Mouse (Mus musculus) heart, embryonic 13.5 days (tissue): ENCODE results near the gene Fam155a. TPM values are rescaled to one million over a fixed set of nuclear protein-coding genes. Genes with fewer than 3 reads are reported as not detected.

Source experiments
- ATAC-seq: fragments of 200-750 bp; cut with Nextera tagmentation; 2 replicates; pipeline ENCODE4 v1.8.0; 2017; ENCODE audit warnings: moderate TSS enrichment; ENCODE audit not compliant: insufficient number of reproducible peaks, low FRiP score, low TSS enrichment; ENCODE audit errors: extremely low read depth
- H3K27ac ChIP-seq: fragments of 300-500 bp; sonication (generic); replicated peaks from 2 replicates; pipeline ENCODE4 v1.5.1; 2015; ENCODE audit warnings: moderate library complexity, mild to moderate bottlenecking, inconsistent platforms
- H3K27me3 ChIP-seq: fragments of 300-500 bp; sonication (generic); replicated peaks from 2 replicates; pipeline ENCODE4 v1.6.1; 2015; ENCODE audit warnings: mild to moderate bottlenecking, inconsistent platforms
- H3K36me3 ChIP-seq: fragments of 300-500 bp; sonication (generic); 2 replicates; pipeline ENCODE4 v1.6.1; 2015; ENCODE audit warnings: mild to moderate bottlenecking, inconsistent platforms
- H3K4me1 ChIP-seq: fragments of 300-500 bp; sonication (generic); 2 replicates; pipeline ENCODE4 v1.6.1; 2015; ENCODE audit warnings: inconsistent platforms
- H3K4me2 ChIP-seq: fragments of 300-500 bp; sonication (generic); 2 replicates; pipeline ENCODE4 v1.6.1; 2015; ENCODE audit warnings: inconsistent platforms, mild to moderate bottlenecking, moderate library complexity
- H3K4me3 ChIP-seq: fragments of 300-500 bp; sonication (generic); 2 replicates; pipeline ENCODE4 v1.5.1; 2015; ENCODE audit warnings: moderate library complexity, mild to moderate bottlenecking, inconsistent platforms
- H3K9ac ChIP-seq: fragments of 300-500 bp; sonication (generic); 2 replicates; pipeline ENCODE4 v1.6.1; 2015; ENCODE audit warnings: inconsistent platforms, mild to moderate bottlenecking, moderate library complexity
- H3K9me3 ChIP-seq: fragments of 300-500 bp; sonication (generic); 2 replicates; pipeline ENCODE4 v1.6.1; 2016; ENCODE audit warnings: inconsistent platforms
- WGBS: fragments of 180-500 bp; shearing (Covaris S2); methylation state at CpG from one replicate; pipeline ENCODE4 v1.1.7; 2015; ENCODE audit warnings: mixed read lengths; 5-methylcytosine and 5-hydroxymethylcytosine counted together
- microRNA-seq: library from miRNA; unstranded; fragments of <30 nt; microRNA quantifications from one replicate; pipeline ENCODE4, GENCODE M21; 2016
- polyA plus RNA-seq: library from polyadenylated mRNA; unstranded; fragments of >200 nt; fragmentation: Nextera tagmentation; extraction: Ambion mirVana; gene quantifications from 2 replicates; pipeline ENCODE4 v1.2.1, GENCODE M21; 2015

The Fam155a gene
- polyA plus RNA-seq, 1 experiment from 2014 or later, result 0.08 TPM

- H3K4me2 ChIP-seq, result no peak overlapping the region
- no peaks in the 10 kb centered on the region for H3K4me1 ChIP-seq
Measured at GRCm38 (mm10) chr8:9167995-9168394, 603.0 kb downstream of the Fam155a start.

GRCm38 (mm10) chr8:9161606-9162005, 609.4 kb downstream of the Fam155a start:
- 76% methylated on average over 4 of the region's 4 CpGs for WGBS
- no peaks in the 10 kb centered on the region for H3K9me3 ChIP-seq
- H3K4me2 ChIP-seq, result no peak overlapping the region
- no peak for ATAC-seq
- peaks cover 20% of the 10 kb centered on the region for H3K4me1 ChIP-seq
- no peak overlapping the region for H3K27ac ChIP-seq
- no peak overlapping the region for H3K9ac ChIP-seq
- no peak overlapping the region for H3K4me3 ChIP-seq
- H3K36me3 ChIP-seq, result no peaks in the 10 kb centered on the region
- H3K27me3 ChIP-seq, result no peaks in the 10 kb centered on the region

More at GRCm38 (mm10) chr8:9167995-9168394, 603.0 kb downstream of the Fam155a start:
- 79% methylated on average over 10 of the region's 10 CpGs for WGBS
- no peak overlapping the region for H3K27ac ChIP-seq
- peaks cover 3% of the 10 kb centered on the region; the same call in 1 of the 2 replicates for H3K9me3 ChIP-seq
- H3K9ac ChIP-seq, result no peak overlapping the region
- no peaks in the 10 kb centered on the region for H3K36me3 ChIP-seq
- no peak for ATAC-seq
- H3K27me3 ChIP-seq, result no peaks in the 10 kb centered on the region
- no peak overlapping the region for H3K4me3 ChIP-seq

- ATAC-seq, result no peak
- H3K36me3 ChIP-seq, result no peaks in the 10 kb centered on the region
- 73% methylated on average over 7 of the region's 7 CpGs for WGBS
- H3K9me3 ChIP-seq, result no peaks in the 10 kb centered on the region
- no peak overlapping the region for H3K4me3 ChIP-seq
- H3K4me2 ChIP-seq, result no peak overlapping the region
- H3K9ac ChIP-seq, result no peak overlapping the region
- no peaks in the 10 kb centered on the region for H3K27me3 ChIP-seq
- peaks cover 20% of the 10 kb centered on the region for H3K4me1 ChIP-seq
- H3K27ac ChIP-seq, result no peak overlapping the region
Measured at GRCm38 (mm10) chr8:9159322-9159721, 611.6 kb downstream of the Fam155a start.

DNA sequence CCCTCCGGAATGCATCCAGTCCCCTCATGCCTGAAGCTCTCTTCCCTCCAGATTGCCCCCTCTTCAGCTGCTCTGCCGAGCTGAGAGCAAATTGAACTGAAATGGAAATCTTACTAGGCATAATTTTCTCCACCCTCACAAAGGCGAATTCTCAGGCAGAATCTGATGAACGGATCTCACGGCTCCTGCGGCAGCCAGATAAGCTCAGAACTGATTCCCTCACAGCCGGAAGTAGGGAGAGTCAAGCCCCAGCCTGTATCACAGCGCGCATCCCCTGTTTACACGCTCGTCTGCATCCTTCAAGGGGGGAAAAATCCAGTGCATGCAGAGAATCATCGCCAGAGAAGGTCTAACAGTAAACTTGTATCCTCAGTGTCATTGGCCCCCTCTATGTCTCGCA, 612.3 kb downstream of the Fam155a start:
- no peak for ATAC-seq
- H3K9ac ChIP-seq, result no peak overlapping the region
- no peak overlapping the region for H3K4me3 ChIP-seq
- no peaks in the 10 kb centered on the region for H3K9me3 ChIP-seq
- no peaks in the 10 kb centered on the region for H3K36me3 ChIP-seq
- H3K27ac ChIP-seq, result no peak overlapping the region
- 42% methylated on average over 13 of the region's 13 CpGs for WGBS
- no peaks in the 10 kb centered on the region for H3K27me3 ChIP-seq
- no peak overlapping the region for H3K4me2 ChIP-seq
- peaks cover 20% of the 10 kb centered on the region for H3K4me1 ChIP-seq

GRCm38 (mm10) chr8:9157141-9157781, 613.7 kb downstream of the Fam155a start:
- Histone ChIP-seq H3K9ac (peak overlapping the region; percentile 57), H3K4me2 (peak overlapping the region; percentile 43), H3K27me3 (no peaks in the 10 kb centered on the region), H3K9me3 (no peaks in the 10 kb centered on the region), H3K36me3 (no peaks in the 10 kb centered on the region), H3K4me1 (peaks cover 28% of the 10 kb centered on the region), H3K27ac (peak overlapping the region; percentile 66), H3K4me3 (no peak overlapping the region)
- no peak for ATAC-seq
- 15% methylated on average over 23 of the region's 23 CpGs for WGBS

Small RNAs within 50 kb of the gene (microRNA-seq; reads per million reads assigned to microRNA genes)
- gene Gm47312, result not detected

Other genes with a start within 250 kb of the Fam155a start
- not detected in 2 replicates for gene Gm10217, start 93.1 kb upstream of the Fam155a start, polyA plus RNA-seq
- gene Lig4, start 206.5 kb upstream of the Fam155a start, polyA plus RNA-seq, result 3.8 and 4.0 TPM in 2 replicates
- gene Abhd13, start 206.5 kb upstream of the Fam155a start, polyA plus RNA-seq, result 11.1 and 12.0 TPM in 2 replicates
- 0.37 and 0.68 TPM in 2 replicates for gene Tnfsf13b, start 235.3 kb upstream of the Fam155a start, polyA plus RNA-seq